Mouse (Mus musculus): Measurements from ENCODE around the gene Pum2. TPM values are rescaled to one million over a fixed set of nuclear protein-coding genes. Genes with fewer than 3 reads are reported as not detected.

Gene Pum2
- total and polyA plus RNA-seq, 3 experiments = 62.9 to 140 (median 87.8) TPM

- H3K9ac ChIP-seq (ENCODE audit: control insufficient read depth, low read depth, low read length, poor library complexity, severe bottlenecking) = no peak overlapping the region
- no peak overlapping the region for H3K27ac ChIP-seq (ENCODE audit: control insufficient read depth, low read depth, low read length)
- no peaks in the 10 kb centered on the region for H3K9me3 ChIP-seq (replicated peaks; ENCODE audit: insufficient read depth, low read length)
- DNase-seq (ENCODE audit: low read depth, low spot score) = no peak
- H3K27me3 ChIP-seq (ENCODE audit: control insufficient read depth in 1 of 2, insufficient read depth in 2 of 2, low read length in 2 of 2) = no peaks in the 10 kb centered on the region
- peaks cover 2 to 4% of the 10 kb centered on the region in 2 experiments; a peak in 3 of 4 replicates for H3K4me1 ChIP-seq (ENCODE audit: control insufficient read depth in 1 of 2, insufficient read depth in 2 of 2, low read length in 2 of 2)
- TF ChIP-seq CHD1 (IDR thresholded peaks at IDR 0.05; ENCODE audit: low read depth, low read length) = no peak
- TF ChIP-seq POLR2AphosphoS2 (IDR thresholded peaks at IDR 0.05; ENCODE audit: low read length) = no peak
- no peak for TF ChIP-seq USF1 (IDR thresholded peaks at IDR 0.05; ENCODE audit: low read depth, low read length)
- TF ChIP-seq MAZ (IDR thresholded peaks at IDR 0.05; ENCODE audit: low read depth, low read length) = no peak
- no peak for TF ChIP-seq ELF1 (IDR thresholded peaks at IDR 0.05; ENCODE audit: low read depth, low read length)
- TF ChIP-seq ZKSCAN1 (IDR thresholded peaks at IDR 0.05; ENCODE audit: low read depth, low read length) = no peak
- TF ChIP-seq MEF2A (IDR thresholded peaks at IDR 0.05; ENCODE audit: extremely low read depth, insufficient replicate concordance, low read depth, low read length, poor library complexity, severe bottlenecking) = no peak
- no peak for TF ChIP-seq TCF12 (IDR thresholded peaks at IDR 0.05; ENCODE audit: low read depth, low read length)
- no peak for TF ChIP-seq JUND (IDR thresholded peaks at IDR 0.05; ENCODE audit: low read depth, low read length)
- no peak for TF ChIP-seq SIN3A (IDR thresholded peaks at IDR 0.05; ENCODE audit: low read length)
- H3K79me2 ChIP-seq (ENCODE audit: control insufficient read depth, insufficient read depth, low read length, poor library complexity) = peaks cover 11% of the 10 kb centered on the region; the same call in 1 of the 2 replicates
- H3K4me3 ChIP-seq (ENCODE audit: control insufficient read depth in 1 of 2, insufficient read depth in 1 of 2, low read depth in 2 of 2, low read length in 2 of 2) = no peak overlapping the region
- peaks cover 0 to 3% of the 10 kb centered on the region in 2 experiments; a peak in 2 of 4 replicates for H3K36me3 ChIP-seq (ENCODE audit: control insufficient read depth in 1 of 2, insufficient read depth in 2 of 2, low read length in 2 of 2)
Measured at GRCm38 (mm10) chr12:8781681-8782378, 107.9 kb downstream of the Pum2 start.

- TF ChIP-seq NELFE (IDR thresholded peaks at IDR 0.05; ENCODE audit: low read depth, low read length) (no peak), CHD1 (IDR thresholded peaks at IDR 0.05; ENCODE audit: low read depth, low read length) (no peak), ETS1 (IDR thresholded peaks at IDR 0.05; ENCODE audit: low read depth, low read length) (no peak), SMC3 (IDR thresholded peaks at IDR 0.05; ENCODE audit: low read depth, low read length) (no peak), ZC3H11A (IDR thresholded peaks at IDR 0.05; ENCODE audit: low read depth, low read length) (no peak), MXI1 (IDR thresholded peaks at IDR 0.05; ENCODE audit: low read depth, low read length) (no peak), POLR2A (IDR thresholded peaks at IDR 0.05; ENCODE audit: control insufficient read depth in 1 of 2, insufficient read depth in 1 of 2, low read depth in 1 of 2, low read length in 2 of 2, poor library complexity in 1 of 2) (no peak), EP300 (IDR thresholded peaks at IDR 0.05; ENCODE audit: low read depth in 1 of 2, low read length in 2 of 2) (no peak), TBP (IDR thresholded peaks at IDR 0.05; ENCODE audit: low read depth, low read length) (no peak), USF1 (IDR thresholded peaks at IDR 0.05; ENCODE audit: low read depth, low read length) (no peak), SIN3A (IDR thresholded peaks at IDR 0.05; ENCODE audit: low read length) (no peak), E2F4 (IDR thresholded peaks at IDR 0.05; ENCODE audit: borderline replicate concordance, low read depth, low read length) (no peak), KAT2A (conservative IDR thresholded peaks at IDR 0.05; ENCODE audit: low read depth, low read length) (no peak), ELF1 (IDR thresholded peaks at IDR 0.05; ENCODE audit: low read depth, low read length) (no peak), GATA1 (IDR thresholded peaks at IDR 0.05; ENCODE audit: low read depth, low read length) (no peak), MEF2A (IDR thresholded peaks at IDR 0.05; ENCODE audit: extremely low read depth, insufficient replicate concordance, low read depth, low read length, poor library complexity, severe bottlenecking) (no peak), HCFC1 (IDR thresholded peaks at IDR 0.05; ENCODE audit: low read depth, low read length) (no peak)
- Histone ChIP-seq H3K4me1 (ENCODE audit: control insufficient read depth in 1 of 2, insufficient read depth in 2 of 2, low read length in 2 of 2) (no peaks in the 10 kb centered on the region), H3K79me2 (ENCODE audit: control insufficient read depth, insufficient read depth, low read length, poor library complexity) (peaks cover 11% of the 10 kb centered on the region; the same call in 1 of the 2 replicates), H3K4me3 (ENCODE audit: control insufficient read depth in 1 of 2, insufficient read depth in 1 of 2, low read depth in 2 of 2, low read length in 2 of 2) (no peak overlapping the region), H3K9me3 (replicated peaks; ENCODE audit: insufficient read depth, low read length) (no peaks in the 10 kb centered on the region), H3K9ac (ENCODE audit: control insufficient read depth, low read depth, low read length, poor library complexity, severe bottlenecking) (no peak overlapping the region), H3K36me3 (ENCODE audit: control insufficient read depth in 1 of 2, insufficient read depth in 2 of 2, low read length in 2 of 2) (no peaks in the 10 kb centered on the region), H3K27ac (ENCODE audit: control insufficient read depth, low read depth, low read length) (no peak overlapping the region), H3K27me3 (ENCODE audit: control insufficient read depth in 1 of 2, insufficient read depth in 2 of 2, low read length in 2 of 2) (no peaks in the 10 kb centered on the region)
- no peak for DNase-seq (ENCODE audit: low read depth, low spot score)
Measured at GRCm38 (mm10) chr12:8782565-8782964, 108.6 kb downstream of the Pum2 start.

All from MEL (cell line).